Mouse (Mus musculus) midbrain, embryonic 15.5 days (tissue): ENCODE results near the gene Zdhhc16. TPM values are rescaled to one million over a fixed set of nuclear protein-coding genes. Genes with fewer than 3 reads are reported as not detected.

Experiments
- ATAC-seq: fragments of 200-750 bp; cut with Nextera tagmentation; replicated peaks from 2 replicates; pipeline ENCODE4 v1.8.0; 2017; ENCODE audit warnings: moderate TSS enrichment
- H3K27ac ChIP-seq: fragments of 300-500 bp; sonication (generic); 2 replicates; pipeline ENCODE4 v1.5.1; 2015; ENCODE audit warnings: mild to moderate bottlenecking, inconsistent platforms
- H3K27me3 ChIP-seq: fragments of 300-500 bp; sonication (generic); replicated peaks from 2 replicates; pipeline ENCODE4 v1.6.1; 2015; ENCODE audit warnings: inconsistent platforms
- H3K36me3 ChIP-seq: fragments of 300-500 bp; sonication (generic); replicated peaks from 2 replicates; pipeline ENCODE4 v1.6.1; 2015; ENCODE audit warnings: inconsistent platforms
- H3K4me1 ChIP-seq: fragments of 300-500 bp; sonication (generic); 2 replicates; pipeline ENCODE4 v1.6.1; 2015; ENCODE audit warnings: inconsistent platforms
- H3K4me2 ChIP-seq: fragments of 300-500 bp; sonication (generic); 2 replicates; pipeline ENCODE4 v1.6.1; 2015; ENCODE audit warnings: inconsistent platforms, mild to moderate bottlenecking, moderate library complexity
- H3K4me3 ChIP-seq: fragments of 300-500 bp; sonication (generic); 2 replicates; pipeline ENCODE4 v1.5.1; 2015; ENCODE audit warnings: mild to moderate bottlenecking, inconsistent platforms
- H3K9ac ChIP-seq: fragments of 300-500 bp; sonication (generic); 2 replicates; pipeline ENCODE4 v1.6.1; 2015; ENCODE audit warnings: mild to moderate bottlenecking, inconsistent platforms
- H3K9me3 ChIP-seq: fragments of 300-500 bp; sonication (generic); 2 replicates; pipeline ENCODE4 v1.6.1; 2016; ENCODE audit warnings: inconsistent platforms
- WGBS: fragments of 180-500 bp; shearing (Covaris S2); methylation state at CpG from one replicate; pipeline ENCODE4 v1.1.7; 2015; ENCODE audit warnings: mixed read lengths; 5-methylcytosine and 5-hydroxymethylcytosine counted together
- polyA plus RNA-seq: library from polyadenylated mRNA; unstranded; fragments of >200 nt; fragmentation: Nextera tagmentation; extraction: Ambion mirVana; gene quantifications from 2 replicates; pipeline ENCODE4 v1.2.1, GENCODE M21; 2015

The Zdhhc16 gene
- polyA plus RNA-seq, 1 experiment from 2014 or later = 88.0 TPM

DNA sequence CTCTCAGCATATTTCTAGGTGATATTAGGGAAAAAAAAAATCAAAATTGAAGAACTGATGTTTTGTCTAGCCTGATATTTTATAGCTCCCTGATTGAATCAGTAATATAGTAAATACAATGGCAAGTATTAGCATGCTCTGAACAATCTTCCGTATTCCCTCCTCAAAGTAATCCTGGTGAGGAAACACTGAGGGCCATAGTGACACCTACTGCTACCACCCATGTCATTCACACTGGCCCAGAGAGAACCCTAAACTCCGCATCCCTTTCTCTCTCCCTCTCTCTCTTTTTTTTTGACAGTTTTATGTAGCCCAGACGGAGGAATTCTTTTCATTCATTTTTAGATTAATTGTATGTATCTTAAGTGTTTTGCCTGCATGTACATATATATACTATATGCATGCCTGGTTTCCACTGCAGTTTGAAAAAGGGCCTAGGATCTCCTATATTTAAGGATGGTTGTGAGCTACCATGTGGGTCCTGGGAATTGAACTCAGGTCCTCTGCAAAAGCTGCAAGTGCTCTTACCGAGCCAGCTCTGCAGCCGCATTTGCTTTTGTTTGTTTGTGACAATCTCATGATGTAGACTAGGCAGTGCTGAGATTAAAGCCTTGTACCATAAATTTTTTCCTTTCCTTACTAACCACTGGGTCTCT, 12.7 kb upstream of the Zdhhc16 start:
- no peak overlapping the region for H3K4me2 ChIP-seq
- no peak for ATAC-seq
- no peaks in the 10 kb centered on the region for H3K9me3 ChIP-seq
- H3K27me3 ChIP-seq = no peaks in the 10 kb centered on the region
- no peak overlapping the region for H3K27ac ChIP-seq
- no peaks in the 10 kb centered on the region for H3K4me1 ChIP-seq
- H3K36me3 ChIP-seq = peaks cover 34% of the 10 kb centered on the region
- no peak overlapping the region for H3K4me3 ChIP-seq
- 73% methylated on average over 5 of the region's 5 CpGs for WGBS
- no peak overlapping the region for H3K9ac ChIP-seq

- H3K27me3 ChIP-seq = no peaks in the 10 kb centered on the region
- H3K4me3 ChIP-seq = peak overlapping the region; percentile 85
- no peaks in the 10 kb centered on the region for H3K9me3 ChIP-seq
- under 1% methylated on average over 28 of the region's 28 CpGs for WGBS
- H3K4me1 ChIP-seq = peaks cover 29% of the 10 kb centered on the region
- H3K9ac ChIP-seq = peak overlapping the region; percentile 72
- peaks cover 4% of the 10 kb centered on the region for H3K36me3 ChIP-seq
- peak overlapping the region; percentile 97 for H3K4me2 ChIP-seq
- H3K27ac ChIP-seq = peak overlapping the region; percentile 79
- peak; percentile 43 for ATAC-seq
Observed at GRCm38 (mm10) chr19:41932686-41933085, 594 bp upstream of the Zdhhc16 start.

GRCm38 (mm10) chr19:41934124-41934523, 844 bp downstream of the Zdhhc16 start:
- Histone ChIP-seq H3K4me3 (peak overlapping the region; percentile 85), H3K27me3 (no peaks in the 10 kb centered on the region), H3K4me2 (peak overlapping the region; percentile 75), H3K27ac (no peak overlapping the region), H3K9me3 (no peaks in the 10 kb centered on the region), H3K36me3 (peaks cover 10% of the 10 kb centered on the region), H3K9ac (peak overlapping the region; percentile 86), H3K4me1 (peaks cover 29% of the 10 kb centered on the region)
- WGBS = 21% methylated on average over 6 of the region's 6 CpGs
- ATAC-seq = no peak

DNA sequence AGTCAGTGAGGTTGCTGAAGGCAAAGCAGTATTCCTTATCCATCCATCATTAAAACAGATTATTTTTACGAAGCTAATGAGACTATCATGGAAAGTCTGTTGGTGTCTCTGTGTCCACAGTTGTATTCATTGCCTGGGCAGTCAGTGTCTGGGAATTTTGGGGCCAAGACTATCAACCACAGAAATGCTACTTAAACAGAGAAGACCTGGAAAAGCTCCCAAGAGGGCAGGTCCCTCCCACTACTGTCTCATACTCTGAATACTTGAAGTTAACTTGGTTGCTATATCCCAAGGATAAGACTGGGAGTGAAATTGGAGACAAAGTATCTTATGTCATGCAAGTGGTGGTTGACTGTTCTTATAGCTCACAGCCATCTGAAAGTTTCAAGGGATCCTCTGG, 2.6 kb downstream of the Zdhhc16 start:
- 100% methylated on average over 1 of the region's 1 CpGs for WGBS
- H3K9me3 ChIP-seq = no peaks in the 10 kb centered on the region
- H3K9ac ChIP-seq = no peak overlapping the region
- no peak for ATAC-seq
- no peaks in the 10 kb centered on the region for H3K27me3 ChIP-seq
- peaks cover 23% of the 10 kb centered on the region for H3K36me3 ChIP-seq
- H3K4me1 ChIP-seq = peaks cover 29% of the 10 kb centered on the region
- H3K27ac ChIP-seq = no peak overlapping the region
- H3K4me2 ChIP-seq = no peak overlapping the region
- no peak overlapping the region for H3K4me3 ChIP-seq

DNA sequence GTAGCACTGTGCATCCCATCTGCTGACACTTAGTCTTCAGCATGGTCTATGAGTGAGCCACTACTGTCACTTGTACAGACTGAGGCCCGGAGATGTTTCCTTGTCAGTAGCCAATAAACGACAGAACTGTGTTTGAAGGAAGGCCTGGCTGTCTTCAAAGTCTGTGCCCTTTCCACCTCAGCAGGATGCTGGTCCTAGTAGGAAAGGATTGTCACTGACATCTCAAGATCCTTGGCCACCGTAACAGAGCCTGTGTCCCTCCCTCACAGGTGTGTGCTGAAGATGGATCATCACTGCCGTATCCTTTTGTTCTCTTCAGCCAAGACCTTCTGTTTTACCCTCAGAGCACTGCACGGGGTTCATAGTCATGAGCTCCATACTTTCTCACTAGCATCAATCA, 5.3 kb downstream of the Zdhhc16 start:
- no peak for ATAC-seq
- H3K27me3 ChIP-seq = no peaks in the 10 kb centered on the region
- H3K4me2 ChIP-seq = no peak overlapping the region
- H3K4me1 ChIP-seq = peaks cover 18% of the 10 kb centered on the region
- no peaks in the 10 kb centered on the region for H3K9me3 ChIP-seq
- H3K36me3 ChIP-seq = peaks cover 43% of the 10 kb centered on the region
- no peak overlapping the region for H3K9ac ChIP-seq
- WGBS = 94% methylated on average over 5 of the region's 5 CpGs
- H3K4me3 ChIP-seq = no peak overlapping the region
- no peak overlapping the region for H3K27ac ChIP-seq

DNA sequence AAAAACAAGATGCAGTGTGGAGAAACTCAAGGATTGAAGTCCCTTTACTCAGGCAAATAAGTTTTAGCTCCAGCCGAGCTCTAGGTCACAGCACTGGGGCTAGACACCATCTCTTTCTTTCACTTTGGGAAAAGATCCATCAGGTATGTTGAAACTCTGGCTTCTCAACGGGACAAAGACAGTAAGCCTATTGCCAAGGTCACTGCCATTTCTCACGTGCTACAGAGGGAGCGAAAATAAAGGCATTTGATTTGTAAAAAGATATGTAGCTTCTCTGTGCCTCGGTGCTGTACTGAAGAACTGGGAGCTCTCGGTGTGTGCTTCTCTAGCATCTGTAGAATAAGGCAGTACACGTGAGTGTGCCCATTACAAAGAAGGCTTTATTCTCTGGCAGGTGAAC, 10.6 kb downstream of the Zdhhc16 start:
- H3K27ac ChIP-seq = no peak overlapping the region
- H3K36me3 ChIP-seq = peaks cover 67% of the 10 kb centered on the region
- no peak overlapping the region for H3K4me2 ChIP-seq
- H3K9me3 ChIP-seq = no peaks in the 10 kb centered on the region
- no peaks in the 10 kb centered on the region for H3K4me1 ChIP-seq
- WGBS = 91% methylated on average over 7 of the region's 7 CpGs
- no peak for ATAC-seq
- H3K4me3 ChIP-seq = no peak overlapping the region
- no peaks in the 10 kb centered on the region for H3K27me3 ChIP-seq
- H3K9ac ChIP-seq = no peak overlapping the region

GRCm38 (mm10) chr19:41952287-41952686, 19.0 kb downstream of the Zdhhc16 start:
- no peak overlapping the region for H3K27ac ChIP-seq
- no peak overlapping the region for H3K9ac ChIP-seq
- no peaks in the 10 kb centered on the region for H3K9me3 ChIP-seq
- ATAC-seq = no peak
- H3K4me1 ChIP-seq = no peaks in the 10 kb centered on the region
- H3K27me3 ChIP-seq = no peaks in the 10 kb centered on the region
- H3K36me3 ChIP-seq = peaks cover 59% of the 10 kb centered on the region
- H3K4me2 ChIP-seq = no peak overlapping the region
- 85% methylated on average over 4 of the region's 4 CpGs for WGBS
- H3K4me3 ChIP-seq = no peak overlapping the region

DNA sequence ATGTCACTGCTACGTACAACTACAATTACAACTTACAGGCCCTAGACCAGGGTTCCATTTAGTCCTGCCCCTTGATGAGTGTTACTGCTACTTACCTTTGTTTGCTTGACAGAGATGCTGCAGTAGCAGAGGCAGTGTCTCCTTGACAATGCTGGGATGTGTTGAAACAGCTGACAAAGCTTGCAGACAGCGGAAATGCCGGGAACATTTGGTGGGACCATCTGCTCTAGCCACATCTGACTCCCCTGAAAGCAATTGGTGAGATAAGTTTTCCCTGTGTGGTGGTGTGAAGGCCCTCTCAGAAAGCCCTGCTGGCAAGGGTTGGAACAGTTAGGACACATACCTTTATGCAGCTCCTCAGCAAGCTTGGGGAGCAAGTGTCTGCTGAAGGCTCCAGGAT, 20.3 kb downstream of the Zdhhc16 start:
- Histone ChIP-seq H3K36me3 (peaks cover 54% of the 10 kb centered on the region), H3K9ac (no peak overlapping the region), H3K4me2 (no peak overlapping the region), H3K27ac (no peak overlapping the region), H3K9me3 (no peaks in the 10 kb centered on the region), H3K4me1 (no peaks in the 10 kb centered on the region), H3K4me3 (no peak overlapping the region), H3K27me3 (no peaks in the 10 kb centered on the region)
- ATAC-seq = no peak
- WGBS = 91% methylated on average over 3 of the region's 3 CpGs

- Histone ChIP-seq H3K27me3 (no peaks in the 10 kb centered on the region), H3K9me3 (no peaks in the 10 kb centered on the region), H3K36me3 (peaks cover 17% of the 10 kb centered on the region), H3K9ac (no peak overlapping the region), H3K27ac (no peak overlapping the region), H3K4me1 (0 out of 2 replicates have a peak, but pooled peaks cover 8% of the 10 kb centered on the region), H3K4me3 (no peak overlapping the region), H3K4me2 (no peak overlapping the region)
- no peak for ATAC-seq
- 96% methylated on average over 7 of the region's 7 CpGs for WGBS
Observed at GRCm38 (mm10) chr19:41969618-41970017, 36.3 kb downstream of the Zdhhc16 start.

GRCm38 (mm10) chr19:41973891-41974794, 40.9 kb downstream of the Zdhhc16 start:
- H3K4me1 ChIP-seq = 0 out of 2 replicates have a peak, but pooled peaks cover 13% of the 10 kb centered on the region
- H3K9me3 ChIP-seq = no peaks in the 10 kb centered on the region
- ATAC-seq = no peak
- H3K9ac ChIP-seq = no peak overlapping the region
- no peak overlapping the region for H3K27ac ChIP-seq
- H3K4me3 ChIP-seq = no peak overlapping the region
- WGBS = 53% methylated on average over 13 of the region's 13 CpGs
- H3K36me3 ChIP-seq = no peaks in the 10 kb centered on the region; the same call in 1 of the 2 replicates
- no peak overlapping the region for H3K4me2 ChIP-seq
- no peaks in the 10 kb centered on the region for H3K27me3 ChIP-seq

DNA sequence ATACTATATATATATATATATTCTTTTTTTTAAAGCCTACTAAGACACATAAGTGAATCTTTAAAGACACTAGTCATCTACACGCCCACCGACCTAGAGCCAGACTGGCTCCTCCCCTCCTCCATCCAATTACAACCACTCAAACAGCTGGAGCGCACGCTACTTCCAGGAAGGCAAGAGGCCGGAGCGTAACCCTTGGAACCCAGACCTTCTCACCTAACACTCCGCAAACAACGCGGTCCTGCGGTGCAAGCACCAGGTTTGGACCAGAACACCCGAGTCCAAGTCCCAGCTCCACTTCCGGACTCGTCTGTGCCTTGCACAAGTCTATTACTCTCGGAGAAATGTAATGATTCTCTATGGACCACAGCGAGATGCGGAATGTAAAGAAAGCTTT, 47.1 kb downstream of the Zdhhc16 start:
- Histone ChIP-seq H3K36me3 (no peaks in the 10 kb centered on the region), H3K27me3 (peaks cover 12% of the 10 kb centered on the region), H3K27ac (peak overlapping the region; percentile 85), H3K4me1 (peaks cover 19% of the 10 kb centered on the region), H3K4me2 (peak overlapping the region; percentile 99), H3K4me3 (peak overlapping the region; percentile 69), H3K9ac (peak overlapping the region; percentile 66), H3K9me3 (no peaks in the 10 kb centered on the region)
- ATAC-seq = peak; percentile 18
- WGBS = under 1% methylated on average over 16 of the region's 16 CpGs

DNA sequence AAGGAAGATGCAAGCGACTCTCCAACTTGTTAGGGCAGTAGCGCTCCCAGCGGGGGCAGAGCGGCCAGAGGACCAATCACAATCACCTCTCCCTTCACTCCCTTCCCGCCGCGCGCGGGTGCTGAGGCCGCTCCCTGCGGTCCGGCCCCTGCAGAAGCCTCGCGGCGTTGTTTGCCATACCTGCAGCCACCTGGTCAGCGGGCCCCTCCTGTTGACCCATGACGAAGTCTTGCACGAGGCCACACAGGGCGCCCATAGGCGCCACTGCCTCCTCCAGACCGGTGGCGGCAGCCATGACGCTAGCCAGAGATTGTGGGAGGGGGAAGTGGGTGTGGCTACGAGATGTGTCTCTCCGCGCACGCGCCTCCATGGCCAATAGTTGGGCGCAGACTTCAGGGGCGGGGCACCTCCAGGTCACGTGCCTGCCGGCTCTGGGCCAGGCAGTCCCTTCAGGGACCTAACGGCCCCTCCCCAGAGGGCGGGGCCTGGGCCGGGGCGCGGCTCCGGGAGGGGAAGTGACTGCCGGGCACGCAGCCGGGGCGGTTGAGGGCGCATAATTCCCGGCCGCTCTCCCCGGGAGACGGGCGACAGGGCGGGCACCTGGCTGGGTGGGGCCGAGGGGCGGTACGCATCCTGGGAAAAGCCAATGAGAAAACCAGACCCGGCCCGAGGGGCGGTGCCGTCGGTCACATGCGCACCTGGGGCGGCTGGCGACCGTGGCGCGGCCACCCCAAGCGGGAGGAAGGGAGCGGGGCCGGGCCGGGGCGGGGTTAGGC, 47.7 kb downstream of the Zdhhc16 start, which contains the start of gene Mms19:
TSS of gene Mms19 (minus strand) at position 339 of the 776 bp plus-strand sequence.
- Histone ChIP-seq H3K4me3 (peak within 1 kb of the TSS; percentile 69), H3K27ac (peak within 1 kb of the TSS; percentile 85), H3K36me3 (no peaks in the 10 kb centered on the region), H3K9ac (peak within 1 kb of the TSS; percentile 66), H3K27me3 (peaks cover 12% of the 10 kb centered on the region), H3K9me3 (no peaks in the 10 kb centered on the region), H3K4me1 (peaks cover 19% of the 10 kb centered on the region), H3K4me2 (peak within 1 kb of the TSS; percentile 99)
- peak; percentile 95 for ATAC-seq
- WGBS = under 1% methylated on average over 50 of the region's 68 CpGs
